Mouse (Mus musculus) thymus, postnatal 36 days (tissue): ENCODE data around the gene S100a4.

Experiments used
- DNase-seq, 2 experiments: peaks; one replicate each; pipeline ENCODE4 v3.0.0; 2022; ENCODE audit warnings: mixed read lengths in 2 of 2

The S100a4 gene

DNA sequence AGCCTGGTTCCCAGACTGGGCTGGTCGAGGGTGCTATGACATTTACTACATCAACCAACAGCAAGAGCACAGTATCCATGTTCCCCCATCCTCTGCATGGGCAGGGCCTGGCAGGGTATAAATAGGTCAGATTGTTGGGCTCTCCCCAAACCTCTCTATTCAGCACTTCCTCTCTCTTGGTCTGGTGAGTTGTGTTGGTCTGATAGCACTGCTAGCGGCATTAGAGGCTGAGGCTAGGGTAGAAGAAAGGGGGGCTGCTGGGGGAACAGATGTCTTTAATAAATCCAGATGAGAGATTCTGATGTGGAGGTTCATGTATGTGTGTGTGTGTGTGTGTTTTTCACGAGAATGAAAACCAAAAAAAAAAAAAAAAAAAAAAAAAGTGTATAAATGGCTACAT, at the start of gene S100a4:
S100a4 (plus strand) TSS at position 149 of the 400 bp plus-strand sequence.
- no peak for DNase-seq

DNA sequence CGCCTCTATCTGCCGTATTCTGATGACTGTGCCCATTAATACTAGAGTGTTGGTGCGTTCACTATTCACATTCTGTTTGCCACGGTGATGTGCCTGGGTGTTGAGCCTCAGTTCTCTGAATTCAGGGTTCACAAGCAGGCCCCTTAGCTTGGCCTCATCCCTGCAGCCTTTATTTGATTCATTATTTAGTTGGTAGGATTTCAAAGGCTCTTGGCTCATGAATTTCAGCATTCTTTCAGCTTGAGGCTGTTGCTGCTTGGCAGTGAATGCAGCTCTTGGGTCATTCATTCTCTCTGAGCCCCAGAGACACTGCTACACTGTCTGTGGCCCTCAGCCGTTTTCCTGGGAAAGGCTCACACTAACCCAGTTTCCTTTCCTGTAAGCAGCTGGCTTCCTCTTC, 47.6 kb upstream of the S100a4 start:
- no peak for DNase-seq

DNA sequence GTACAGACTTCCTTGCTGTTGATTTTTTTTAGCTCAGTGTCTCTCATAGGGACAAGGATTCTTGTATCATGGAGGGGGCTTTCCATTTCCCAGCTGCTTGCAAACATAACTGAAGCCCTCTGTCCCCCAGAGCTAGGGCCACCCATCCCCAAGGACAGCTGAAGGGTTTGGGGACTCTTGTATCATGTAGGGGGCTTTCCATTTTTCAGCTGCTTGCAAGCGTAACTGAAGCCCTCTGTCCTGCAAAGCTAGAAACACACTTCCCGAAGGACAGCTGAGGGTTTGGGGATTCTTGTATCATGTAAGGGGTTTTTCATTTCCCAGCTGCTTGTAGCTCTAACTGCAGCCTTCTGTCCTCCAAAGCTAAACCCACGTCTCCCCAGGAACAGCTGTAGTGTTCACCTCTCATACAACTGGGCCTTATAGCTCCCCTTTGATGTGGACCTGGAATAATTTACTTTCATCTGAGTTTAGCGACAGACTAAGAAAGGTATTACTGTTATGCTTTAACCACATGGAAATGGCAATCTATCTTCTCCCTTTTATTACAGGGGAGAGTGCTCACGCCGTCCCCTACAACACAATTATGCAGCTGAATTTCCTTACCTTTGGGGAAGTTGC, 43.5 kb upstream of the S100a4 start, which contains the start of gene S100a3:
S100a3 (plus strand) TSS at position 571 of the 621 bp plus-strand sequence.
- DNase-seq, result no peak

DNA sequence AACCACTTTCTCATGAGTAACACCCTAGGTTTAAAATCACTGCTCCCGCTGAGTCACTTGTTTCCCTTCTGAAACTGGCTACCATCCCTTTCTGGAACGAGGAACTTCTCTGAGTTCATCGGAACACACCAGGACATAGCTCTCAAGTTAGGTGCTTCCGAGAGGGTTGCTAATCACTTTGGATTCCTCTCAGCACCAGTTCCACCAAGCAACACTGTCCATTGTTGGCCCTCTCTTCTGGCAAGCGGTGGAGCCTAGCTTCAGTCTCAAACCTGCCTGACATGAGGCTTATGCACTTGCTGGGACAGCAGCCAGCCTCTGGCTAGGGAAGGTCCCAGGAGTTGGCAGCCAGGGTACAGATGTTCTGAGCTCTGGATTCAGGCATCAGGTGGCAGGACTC, 28.9 kb upstream of the S100a4 start:
- DNase-seq, result no peak

DNA sequence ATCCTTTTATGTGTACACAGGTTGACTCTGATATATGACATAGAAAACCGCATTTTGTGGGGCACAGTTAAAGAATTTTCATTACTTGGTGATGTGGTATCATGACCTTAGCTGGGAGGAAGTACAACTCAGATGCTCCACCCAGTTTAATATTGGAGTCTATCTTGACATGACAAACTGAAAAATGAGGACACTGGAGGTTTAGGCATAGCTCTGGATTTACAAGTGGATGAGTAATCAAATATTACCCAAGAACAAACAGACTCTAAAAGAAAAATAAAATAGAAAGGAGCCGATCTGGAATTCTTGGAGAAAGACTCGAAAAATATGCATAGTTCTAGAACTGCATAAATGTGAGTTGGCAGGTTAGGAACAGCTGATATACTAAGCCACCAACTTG, 28.3 kb upstream of the S100a4 start:
- DNase-seq, result no peak

DNA sequence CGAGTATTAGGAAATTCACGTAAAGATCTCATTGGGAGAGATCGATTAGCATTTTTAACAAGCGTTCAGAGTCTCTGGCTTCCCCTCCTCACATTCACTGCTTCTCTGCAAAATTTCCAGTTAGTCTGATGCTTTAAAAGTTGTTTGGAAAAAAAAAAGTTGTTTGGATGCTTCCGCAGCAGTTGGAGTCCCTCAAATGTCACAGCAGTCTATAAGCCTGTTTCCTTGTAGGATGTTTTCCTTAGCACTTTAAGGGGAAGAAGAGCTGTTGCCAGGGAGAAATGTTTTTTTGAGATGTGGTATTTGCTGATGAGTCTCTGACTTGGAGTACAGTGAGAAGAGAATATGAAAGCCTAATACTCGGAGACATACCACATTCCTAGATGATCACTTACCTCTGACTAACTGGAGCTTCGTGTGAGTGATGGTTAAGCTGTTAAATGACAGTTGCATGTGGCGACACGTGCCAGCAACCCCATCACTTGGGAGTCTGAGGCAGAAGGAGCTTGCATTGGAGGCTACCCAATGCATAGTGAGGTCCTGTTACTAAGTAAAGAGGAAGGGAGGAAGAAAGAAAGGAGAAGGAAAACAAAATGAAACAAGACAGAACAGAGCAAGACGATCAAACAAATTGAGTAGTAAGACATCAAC, 27.1 kb upstream of the S100a4 start:
- no peak for DNase-seq

DNA sequence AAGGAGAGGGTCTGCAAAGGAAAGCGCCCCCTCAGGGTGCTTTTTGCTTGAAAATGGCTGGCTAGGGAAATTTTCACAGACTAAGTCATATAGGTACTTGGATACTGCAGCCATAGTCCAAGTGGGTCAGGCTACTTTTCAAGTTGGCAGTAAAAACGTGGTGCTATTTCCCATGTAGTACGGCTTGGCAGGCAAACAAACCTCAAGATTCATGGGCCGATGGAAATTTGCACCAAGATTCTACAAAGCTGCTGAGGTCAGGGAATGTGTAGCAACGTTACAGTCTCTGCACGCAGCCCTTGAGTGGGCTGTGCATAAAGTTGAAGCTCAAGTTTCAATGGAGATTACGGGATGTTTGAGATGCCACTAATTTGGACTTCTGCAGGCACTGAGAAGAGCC, 24.1 kb upstream of the S100a4 start:
- no peak for DNase-seq

DNA sequence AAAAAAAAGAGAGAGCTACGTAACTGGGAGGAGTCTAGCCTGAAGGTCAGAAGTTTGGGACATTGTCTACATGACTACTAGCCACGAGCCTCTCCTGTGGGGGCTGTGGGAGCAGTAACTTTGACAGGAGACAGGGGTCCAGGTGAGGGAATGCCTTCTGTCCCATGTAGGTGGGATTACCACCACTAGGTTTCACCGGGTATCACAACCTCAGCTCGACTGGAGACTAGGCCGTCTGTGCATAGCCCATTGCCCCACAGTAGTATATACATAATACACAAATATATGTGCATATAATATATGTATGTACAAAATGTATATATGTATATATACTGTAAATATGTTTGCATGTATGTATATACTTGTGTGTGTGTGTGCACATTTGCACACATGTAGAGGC, 22.4 kb upstream of the S100a4 start:
- no peak for DNase-seq

DNA sequence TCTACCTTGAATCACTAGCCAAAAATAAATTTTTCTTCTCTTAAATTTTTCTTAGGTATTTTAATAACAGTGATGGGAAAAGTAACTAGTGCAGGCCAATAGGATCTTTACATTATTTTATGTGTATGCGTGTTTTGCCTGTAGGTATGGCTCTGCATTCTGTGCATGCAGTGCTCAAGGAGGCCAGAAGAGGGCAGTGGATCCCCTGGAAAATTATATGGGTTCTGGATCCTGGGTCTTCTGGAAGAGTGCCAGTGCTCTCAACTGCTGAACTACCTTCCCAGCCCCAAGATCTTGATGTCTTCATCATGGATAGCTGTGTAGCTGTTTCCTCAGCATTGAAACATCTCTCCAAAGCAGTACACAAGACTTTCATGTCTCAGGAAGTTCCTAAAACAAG, 21.4 kb upstream of the S100a4 start:
- peak; percentile 20 to 26 for DNase-seq

DNA sequence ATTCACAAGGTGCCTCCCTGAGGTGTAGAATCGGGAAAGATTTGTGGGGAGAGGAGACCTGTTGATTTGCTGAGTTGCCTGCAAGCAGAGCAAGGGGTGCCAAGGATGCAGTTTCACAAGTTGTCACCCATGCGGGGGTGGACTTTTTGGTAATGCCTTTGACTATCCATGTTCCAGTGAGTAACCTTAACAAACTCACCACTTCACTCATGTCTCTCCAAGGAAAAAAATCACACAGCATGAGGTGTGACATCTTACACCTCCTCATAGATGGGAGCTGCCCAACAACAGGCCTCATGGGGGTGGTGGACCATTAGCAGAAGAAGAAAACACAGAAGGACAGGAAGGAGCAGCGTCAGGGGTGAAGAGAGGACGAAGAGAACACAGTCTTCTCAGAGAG, 21.0 kb upstream of the S100a4 start:
- DNase-seq, result no peak

DNA sequence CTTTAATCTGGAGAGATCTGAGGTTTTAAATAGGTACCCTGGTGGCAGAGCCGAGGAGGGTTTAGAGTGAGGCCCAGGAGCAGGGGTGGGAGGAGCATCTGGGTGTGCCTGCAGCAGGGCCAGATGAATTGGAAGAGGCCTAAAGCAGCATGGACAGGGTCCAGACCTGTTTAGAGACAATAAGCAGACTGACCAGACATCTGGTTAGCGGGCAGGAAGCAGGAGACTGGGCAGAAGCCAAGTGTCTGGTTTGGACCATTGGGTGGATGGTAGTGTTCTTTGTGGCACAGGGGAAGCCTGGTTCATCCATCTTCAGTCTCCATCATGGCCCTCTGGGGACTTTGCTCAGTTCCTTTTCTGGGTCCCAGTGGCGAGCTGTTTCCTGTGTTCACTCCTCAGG, 19.7 kb upstream of the S100a4 start:
- DNase-seq, result no peak

DNA sequence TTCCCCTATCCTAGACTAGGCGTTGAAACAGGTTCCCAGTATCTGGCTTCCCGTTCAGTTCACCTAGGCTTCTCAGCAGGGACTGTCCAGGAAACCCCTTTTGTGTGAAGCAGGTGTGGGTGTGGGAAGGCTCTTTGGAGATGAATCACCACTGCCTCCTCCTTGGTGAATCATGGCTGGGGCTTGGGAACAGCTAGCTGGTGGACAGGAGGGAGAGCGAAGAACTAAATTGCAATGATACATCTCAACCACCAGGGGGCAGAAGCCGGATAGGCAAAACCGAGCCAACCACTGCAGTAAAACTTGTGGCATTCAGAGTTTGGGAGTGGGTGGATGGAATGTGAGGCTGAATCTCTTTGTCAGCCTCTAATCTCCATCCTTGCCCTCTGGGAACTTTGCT, 18.0 kb upstream of the S100a4 start:
- peak; percentile 49 to 53 for DNase-seq

DNA sequence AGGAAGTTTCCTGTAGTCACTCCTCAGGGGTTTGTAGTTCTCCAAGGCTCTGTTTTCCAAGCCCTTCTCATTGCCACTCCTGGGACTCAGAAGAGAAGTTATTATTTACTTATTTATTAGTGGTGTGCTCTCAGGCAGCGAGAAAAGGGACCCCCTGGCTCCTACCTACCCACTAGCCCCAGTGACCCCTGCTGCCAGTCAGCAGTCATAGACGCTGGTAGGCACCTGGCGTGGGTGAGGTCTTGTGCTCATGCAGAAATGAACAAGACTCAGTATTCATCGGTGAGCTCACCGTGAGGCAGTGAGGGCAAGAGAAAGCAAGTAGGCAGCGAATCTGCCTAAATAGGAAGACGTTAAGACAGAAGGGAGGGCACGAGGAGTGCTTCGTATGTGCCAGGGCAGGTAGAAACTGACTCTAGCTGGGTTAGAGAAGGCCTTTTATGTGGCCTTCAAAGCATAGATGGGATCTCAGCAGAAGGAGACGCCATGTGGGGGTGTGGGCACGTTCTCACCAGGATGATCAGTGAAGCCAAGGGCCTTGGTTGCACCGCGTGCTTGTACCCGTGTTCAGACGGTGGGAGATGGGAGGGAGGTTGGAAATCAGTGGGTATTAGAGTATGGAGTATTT, 17.4 kb upstream of the S100a4 start:
- DNase-seq, result peak; percentile 49 to 52

DNA sequence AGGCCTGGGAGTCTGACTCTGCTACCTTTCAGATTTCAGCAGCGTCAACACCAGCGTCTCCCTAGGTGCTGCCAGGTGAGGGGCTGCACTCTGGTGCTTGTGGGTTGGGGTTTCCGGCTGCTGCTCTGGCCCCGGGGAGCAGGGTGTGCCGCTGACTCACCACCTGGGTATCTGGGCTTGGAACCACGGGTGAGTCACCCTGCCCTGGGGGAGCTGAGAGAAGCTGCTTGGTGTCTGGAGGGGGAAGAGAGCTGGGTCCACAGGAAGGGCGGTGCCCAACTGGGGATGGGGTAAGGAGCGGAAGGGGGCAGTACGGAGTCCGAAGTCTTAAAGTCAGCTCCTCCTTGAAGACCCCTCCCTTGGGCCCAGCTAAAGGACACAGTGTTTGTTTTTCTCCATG, 16.7 kb upstream of the S100a4 start:
- peak; percentile 83 to 91 for DNase-seq

DNA sequence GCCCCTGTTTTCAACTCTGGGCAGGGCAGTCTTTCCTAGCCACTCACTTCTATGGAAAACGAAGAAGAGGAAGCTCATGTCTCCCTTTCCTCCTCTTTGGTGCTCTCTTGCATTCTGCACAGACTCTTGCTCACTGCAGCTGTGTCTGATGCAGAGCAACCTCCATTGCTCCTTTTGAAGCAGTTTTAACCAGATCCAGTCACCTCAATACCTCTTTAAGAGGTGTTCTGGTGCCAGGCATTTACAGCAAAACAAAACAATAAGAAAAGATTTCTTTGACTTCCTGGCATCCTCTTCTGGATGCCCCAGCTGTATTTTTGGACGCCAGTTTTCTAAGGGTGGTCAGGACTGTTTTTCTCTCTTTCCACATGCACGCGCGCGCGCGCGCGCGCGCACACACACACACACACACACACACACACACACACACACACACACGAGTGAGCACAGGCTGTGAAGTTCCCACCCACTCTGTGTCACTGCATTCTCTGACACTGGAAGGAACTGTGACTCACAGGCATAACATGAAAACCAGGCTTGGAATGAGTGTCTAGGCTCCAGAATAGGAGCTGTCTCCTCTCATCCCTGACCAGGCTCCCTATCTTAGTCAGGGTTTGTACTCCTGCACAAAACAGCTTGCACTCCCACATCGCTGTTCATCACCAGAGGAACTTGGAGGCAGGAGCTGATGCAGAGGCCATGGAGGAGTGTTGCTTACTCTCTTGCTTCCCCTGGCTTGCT, 16.0 kb upstream of the S100a4 start:
- DNase-seq, result no peak

DNA sequence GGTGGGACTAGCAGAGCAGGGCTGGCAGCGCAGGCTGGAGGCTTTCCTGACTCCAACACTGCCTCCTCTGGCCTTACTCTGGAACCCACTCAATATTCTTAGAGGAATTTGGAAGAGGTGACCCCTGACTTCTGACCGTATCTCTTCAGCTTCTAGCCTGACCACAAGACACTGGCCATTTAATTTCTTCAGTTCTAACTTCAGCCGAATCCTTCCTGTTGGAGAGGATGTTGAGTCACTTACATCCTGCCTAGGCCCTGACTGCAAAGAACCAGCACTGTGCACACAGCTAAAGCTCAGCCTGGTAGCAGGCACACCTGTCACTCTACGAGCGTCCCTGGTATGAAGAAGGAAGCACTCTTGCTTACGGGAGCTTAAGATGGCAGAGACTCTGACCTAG, 14.2 kb upstream of the S100a4 start:
- DNase-seq, result peak; percentile 38 to 64

DNA sequence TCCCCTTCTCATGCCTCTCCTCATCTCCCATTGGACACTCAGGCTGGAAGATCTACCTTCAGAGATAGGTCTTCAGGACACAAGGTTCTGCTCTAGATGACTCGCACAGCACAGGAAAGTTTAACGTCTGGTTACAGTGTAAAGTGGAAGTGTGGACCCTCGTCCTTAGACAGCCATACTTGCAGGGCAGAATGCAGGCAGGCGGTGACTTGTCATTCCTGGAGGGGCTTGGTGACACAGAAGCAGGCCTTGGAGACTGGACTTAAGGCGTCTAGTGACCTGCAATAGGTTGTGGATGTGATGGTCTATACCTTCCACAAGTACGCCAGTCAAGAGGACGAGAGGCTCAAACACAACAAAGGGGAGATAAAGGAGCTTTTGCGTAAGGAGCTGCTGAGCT, 13.6 kb upstream of the S100a4 start, which contains the start of gene S100a2:
S100a2 (plus strand) TSS at position 301 of the 400 bp plus-strand sequence.
- no peak for DNase-seq

DNA sequence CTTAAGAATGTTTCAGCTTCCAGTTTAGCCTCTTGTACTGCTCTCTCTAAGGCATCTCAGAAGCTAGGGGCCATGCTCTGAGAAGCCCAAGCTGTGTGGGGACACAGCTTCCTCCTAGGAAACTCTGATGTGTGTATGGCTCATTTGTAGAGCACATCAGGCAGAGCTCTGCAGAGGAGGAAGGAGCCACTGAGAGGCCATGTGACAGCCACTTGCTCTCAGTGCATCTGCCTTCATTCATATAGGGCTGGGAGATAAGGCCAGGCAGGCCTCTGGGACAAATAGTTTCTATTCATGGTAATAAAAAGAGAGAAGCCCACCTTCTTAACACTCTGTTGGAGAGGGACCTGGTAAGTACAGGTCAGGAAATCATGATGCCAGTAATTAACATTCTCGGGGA, 9.1 kb upstream of the S100a4 start:
- DNase-seq, result no peak

DNA sequence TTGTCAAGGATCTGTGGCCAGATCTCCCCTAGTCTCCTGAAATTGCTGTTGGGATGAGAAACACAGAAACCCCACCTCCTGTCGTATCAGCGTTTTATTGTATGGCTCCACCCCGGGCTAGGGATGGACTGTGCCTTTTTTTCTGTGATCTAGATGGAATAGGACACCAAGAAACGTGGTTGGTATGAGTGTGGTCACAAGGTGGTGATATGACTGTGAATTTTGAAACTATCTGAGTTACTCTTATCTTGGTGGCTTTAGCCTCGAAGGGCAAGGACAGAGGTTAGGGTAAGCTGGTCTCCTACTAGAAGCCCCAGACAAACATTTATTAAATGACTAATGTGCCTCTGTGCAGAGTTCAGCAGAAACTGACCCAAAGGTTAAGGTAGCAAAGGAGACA, 8.0 kb upstream of the S100a4 start:
- DNase-seq, result no peak

DNA sequence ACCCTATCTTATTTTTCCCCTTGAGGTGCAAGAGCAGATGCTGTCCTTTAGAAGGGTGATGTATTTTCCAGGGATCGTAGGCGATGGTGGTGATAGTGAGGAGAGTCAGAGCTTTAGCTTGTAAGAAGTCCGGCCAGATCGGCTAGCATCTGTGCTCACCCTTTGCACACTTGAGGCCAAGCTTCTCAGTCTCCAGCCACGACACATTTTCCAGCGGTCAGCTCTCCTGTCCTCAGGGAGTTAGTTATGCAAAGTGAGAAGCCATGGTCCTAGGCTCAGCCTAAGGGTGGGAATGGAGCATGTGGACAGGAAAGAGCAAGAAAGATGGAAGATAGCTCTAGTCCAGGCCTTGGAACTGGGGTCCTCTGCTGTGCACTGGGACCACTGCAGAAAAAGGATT, 6.8 kb upstream of the S100a4 start:
- DNase-seq, result no peak

DNA sequence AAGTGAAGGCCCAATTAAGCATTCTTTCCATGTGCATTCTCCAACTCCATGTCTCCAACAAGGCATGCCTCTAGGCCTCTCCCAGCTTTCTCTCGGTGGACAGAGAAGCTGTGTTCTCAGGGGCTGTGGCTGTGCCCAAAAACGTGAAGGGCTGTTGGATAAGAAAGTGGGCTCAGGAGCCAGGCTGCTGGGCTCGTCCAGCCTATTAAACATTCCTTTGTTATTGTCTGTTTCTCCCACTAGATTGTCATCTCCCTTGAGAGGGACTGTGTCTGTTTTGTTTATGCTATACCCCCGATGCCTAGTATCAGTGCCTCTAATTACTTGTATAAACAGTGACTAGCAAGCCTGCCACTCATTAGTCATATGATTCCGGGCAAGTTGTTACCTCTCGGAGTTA, 5.8 kb upstream of the S100a4 start:
- no peak for DNase-seq

DNA sequence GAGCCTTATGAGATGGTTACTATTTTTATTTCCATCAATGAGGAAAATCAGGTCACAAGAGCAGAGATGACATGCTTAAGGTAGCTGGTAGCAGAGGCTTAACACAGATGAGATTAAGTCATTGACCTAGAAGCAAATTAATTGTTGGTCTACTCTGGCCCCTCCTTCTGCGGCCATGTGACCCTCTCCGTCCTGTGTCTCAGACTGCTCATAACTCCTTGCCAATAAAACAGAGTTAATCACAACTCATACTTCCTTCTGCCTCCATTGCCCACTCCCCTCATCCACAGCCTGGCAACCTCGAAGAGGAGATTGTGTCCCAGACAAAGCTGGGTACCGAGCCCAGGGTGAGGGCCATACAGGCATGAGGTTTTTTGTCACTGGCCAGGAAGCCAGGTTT, 5.4 kb upstream of the S100a4 start:
- DNase-seq, result no peak

DNA sequence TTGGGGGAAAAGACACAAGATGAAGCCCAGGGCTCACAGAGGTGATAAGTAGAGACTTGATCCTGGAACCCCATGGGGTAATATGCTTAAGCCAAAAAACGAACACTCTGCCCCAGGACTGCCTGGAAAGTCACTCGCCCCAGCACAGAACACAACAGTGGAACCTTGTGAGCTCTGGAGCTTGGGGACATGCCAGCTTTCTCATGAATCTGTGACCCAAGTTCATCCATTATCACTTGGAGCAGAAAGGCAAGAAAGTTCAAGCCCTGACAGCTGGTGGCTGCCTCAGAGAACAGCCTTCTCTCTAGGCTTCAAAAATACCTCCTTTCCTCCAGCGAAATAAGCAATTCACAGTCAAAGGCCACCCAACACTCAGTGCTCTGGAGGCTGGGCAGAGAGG, 4.2 kb upstream of the S100a4 start:
- no peak for DNase-seq

DNA sequence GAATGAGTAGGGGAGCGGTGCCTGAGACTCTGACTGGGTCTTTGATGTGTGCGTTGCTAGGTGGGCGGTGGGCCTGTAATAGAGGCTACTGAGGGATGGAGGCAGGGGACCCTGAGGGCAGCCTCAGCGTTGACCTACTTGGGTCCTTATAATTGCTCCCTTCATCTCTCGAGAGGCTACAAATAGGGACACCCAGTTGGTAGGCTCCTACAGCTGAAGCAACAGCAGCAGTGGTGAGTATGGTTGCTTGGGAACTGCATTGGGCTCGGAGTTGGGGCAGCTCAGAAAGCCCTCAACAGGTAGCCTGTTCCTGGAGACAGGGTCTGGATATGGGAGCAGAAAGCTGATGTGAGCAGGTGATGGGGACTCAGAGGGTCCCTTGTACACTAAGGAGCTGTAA, 3.5 kb upstream of the S100a4 start:
- no peak for DNase-seq
